Mouse (Mus musculus) G1E (cell line): ENCODE data around the gene Lin7b. TPM values are rescaled to one million over a fixed set of nuclear protein-coding genes. Genes with fewer than 3 reads are reported as not detected.

Source experiments
- ATAC-seq: 2 replicates; pipeline ENCODE4 v1.8.0; 2016; ENCODE audit warnings: mild to moderate bottlenecking; ENCODE audit not compliant: insufficient number of reproducible peaks, poor library complexity, low FRiP score, severe bottlenecking; ENCODE audit errors: extremely low read depth
- DNase-seq: peaks from one replicate; pipeline ENCODE4 v3.0.0; 2012; ENCODE audit warnings: low spot score
- H3K27me3 ChIP-seq: 2 replicates; pipeline ENCODE4 v1.6.1; 2012; ENCODE audit warnings: mild to moderate bottlenecking, low read length, inconsistent platforms; ENCODE audit not compliant: insufficient read depth
- H3K36me3 ChIP-seq: replicated peaks from 2 replicates; pipeline ENCODE3; 2012; ENCODE audit warnings: mild to moderate bottlenecking, inconsistent platforms
- H3K4me1 ChIP-seq: 2 replicates; pipeline ENCODE4 v1.6.1; 2012; ENCODE audit warnings: low read depth, low read length, inconsistent platforms, mixed read lengths; ENCODE audit not compliant: insufficient read depth
- H3K4me3 ChIP-seq: 2 replicates; pipeline ENCODE4 v1.5.1; 2012; ENCODE audit warnings: low read depth, mild to moderate bottlenecking, inconsistent platforms, low read length, moderate library complexity, mixed read lengths
- H3K9me3 ChIP-seq: replicated peaks from 2 replicates; pipeline ENCODE4 v1.6.1; 2012; ENCODE audit warnings: inconsistent platforms
- CTCF ChIP-seq: IDR thresholded peaks from 2 replicates; pipeline ENCODE4 v1.5.1; 2012; ENCODE audit warnings: low read depth, low read length, inconsistent platforms, mixed read lengths
- GATA1 ChIP-seq: IDR thresholded peaks from 2 replicates; pipeline ENCODE4 v1.6.1; 2012; ENCODE audit warnings: borderline replicate concordance, low read length, inconsistent platforms, mixed read lengths
- GATA2 ChIP-seq: IDR thresholded peaks from 2 replicates; pipeline ENCODE4 v1.6.1; 2012; ENCODE audit warnings: low read depth, low read length, inconsistent platforms, borderline replicate concordance
- POLR2AphosphoS5 ChIP-seq: IDR thresholded peaks from 2 replicates; pipeline ENCODE4 v1.6.1; 2012; ENCODE audit warnings: low read depth, low read length, inconsistent platforms; ENCODE audit not compliant: insufficient replicate concordance
- TAL1 ChIP-seq: conservative IDR thresholded peaks from 2 replicates; pipeline ENCODE4 v1.6.1; 2012; ENCODE audit warnings: low read depth, low read length, inconsistent platforms, mixed read lengths
- polyA plus RNA-seq: library from polyadenylated mRNA; stranded (reverse); fragments of >175 nt; gene quantifications from 2 replicates; pipeline ENCODE4 v1.2.3, GENCODE M21; 2012
- total RNA-seq, 2 experiments: library from RNA; stranded (forward) in 1 of 2; stranded (reverse) in 1 of 2; fragments of 200-1000 nt in 1 of 2; fragments of >200 nt in 1 of 2; fragmentation: Nextera tagmentation in 1 of 2; gene quantifications; 2 replicates each; pipeline ENCODE4 v1.2.3; 2014 to 2017

Gene Lin7b
- total and polyA plus RNA-seq, 3 experiments, result 1.1 to 2.0 TPM; not detected in 1

DNA sequence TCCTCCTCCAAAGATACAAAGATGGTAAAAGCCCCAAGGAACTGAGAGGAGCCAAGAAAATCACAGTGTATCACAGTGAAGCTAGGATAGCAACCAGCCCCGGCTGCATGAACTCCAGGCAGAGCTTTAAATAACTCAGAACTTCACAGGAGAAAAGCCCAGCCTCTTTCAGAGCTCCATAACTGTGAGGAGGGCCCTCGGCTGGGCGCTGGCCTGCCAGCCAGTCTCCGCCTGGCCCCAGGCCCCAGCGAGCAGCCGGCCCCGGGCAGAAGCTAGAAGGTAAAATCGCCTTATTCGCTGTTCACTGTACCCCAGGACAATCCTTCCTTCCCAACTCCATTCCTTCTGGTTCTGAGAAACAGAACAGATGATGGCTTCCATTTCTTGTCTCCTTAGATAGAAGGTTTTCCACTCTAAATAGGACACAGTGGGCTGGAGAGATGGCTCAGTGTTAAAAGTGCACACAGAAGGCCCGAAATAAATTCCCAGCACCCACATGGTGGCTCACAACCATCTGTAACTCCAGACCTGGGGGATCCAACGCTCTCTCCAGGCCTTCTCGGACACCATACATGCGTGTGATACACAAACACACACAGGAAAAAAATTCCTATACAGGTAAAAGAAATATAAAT, 41.4 kb downstream of the Lin7b start:
- Histone ChIP-seq H3K27me3 (peaks cover 53% of the 10 kb centered on the region), H3K36me3 (no peaks in the 10 kb centered on the region), H3K4me3 (no peak overlapping the region), H3K9me3 (peaks cover 4% of the 10 kb centered on the region; the same call in 1 of the 2 replicates), H3K4me1 (peaks cover 12% of the 10 kb centered on the region)
- ATAC-seq, result no peak
- TF ChIP-seq POLR2AphosphoS5 (no peak), TAL1 (no peak), GATA2 (no peak), CTCF (no peak), GATA1 (no peak)
- DNase-seq, result no peak

DNA sequence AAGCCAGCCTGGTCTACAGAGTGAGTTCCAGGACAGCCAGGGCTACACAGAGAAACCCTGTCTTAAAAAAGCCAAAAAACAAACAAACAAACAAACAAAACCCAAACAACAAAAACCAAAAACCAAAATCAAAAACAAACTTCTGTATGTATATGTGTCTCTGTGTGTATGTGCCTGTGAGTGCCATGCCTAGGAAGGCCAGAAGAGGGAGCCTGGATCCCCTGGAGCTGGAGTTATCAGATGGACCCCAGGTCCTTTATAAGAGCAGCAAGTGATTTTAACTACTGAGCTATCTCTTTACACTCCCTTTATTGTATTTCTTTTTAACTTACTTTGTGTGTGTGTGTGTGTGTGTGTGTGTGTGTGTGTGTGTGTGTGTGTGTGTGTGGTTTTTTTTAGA, 44.6 kb downstream of the Lin7b start:
- TF ChIP-seq CTCF, result no peak
- no peak for DNase-seq

DNA sequence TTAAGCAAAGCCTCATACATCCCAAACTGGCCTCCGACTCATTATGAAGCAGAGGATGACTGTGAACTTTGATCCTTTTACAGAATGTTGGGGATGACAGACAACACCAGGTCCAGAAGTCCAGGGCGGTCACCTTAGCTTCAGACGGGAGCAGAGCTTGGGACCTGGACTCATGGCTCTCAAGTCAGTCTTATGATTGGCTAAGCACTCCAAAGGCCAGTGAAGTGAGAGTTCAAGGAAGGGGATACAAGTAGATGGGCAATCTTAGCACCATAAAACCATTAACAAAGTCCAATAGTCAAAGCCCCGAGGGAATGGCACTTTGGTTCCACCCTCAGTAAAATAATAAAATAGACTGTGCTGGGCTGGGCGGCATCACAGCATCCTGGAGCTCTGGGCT, 47.3 kb downstream of the Lin7b start:
- H3K9me3 ChIP-seq, result peaks cover 2% of the 10 kb centered on the region; the same call in 1 of the 2 replicates
- peaks cover 15% of the 10 kb centered on the region for H3K27me3 ChIP-seq
- H3K36me3 ChIP-seq, result no peaks in the 10 kb centered on the region
- H3K4me1 ChIP-seq, result no peaks in the 10 kb centered on the region
- ATAC-seq, result no peak
- H3K4me3 ChIP-seq, result no peak overlapping the region
- TF ChIP-seq TAL1 (no peak), GATA2 (no peak), CTCF (no peak), POLR2AphosphoS5 (no peak), GATA1 (no peak)
- no peak for DNase-seq

More for the DNA sequence above, 44.6 kb downstream of the Lin7b start:
- no peaks in the 10 kb centered on the region for H3K36me3 ChIP-seq
- peaks cover 2% of the 10 kb centered on the region; the same call in 1 of the 2 replicates for H3K9me3 ChIP-seq
- peaks cover 24% of the 10 kb centered on the region for H3K27me3 ChIP-seq
- no peaks in the 10 kb centered on the region for H3K4me1 ChIP-seq
- ATAC-seq, result no peak
- H3K4me3 ChIP-seq, result no peak overlapping the region

DNA sequence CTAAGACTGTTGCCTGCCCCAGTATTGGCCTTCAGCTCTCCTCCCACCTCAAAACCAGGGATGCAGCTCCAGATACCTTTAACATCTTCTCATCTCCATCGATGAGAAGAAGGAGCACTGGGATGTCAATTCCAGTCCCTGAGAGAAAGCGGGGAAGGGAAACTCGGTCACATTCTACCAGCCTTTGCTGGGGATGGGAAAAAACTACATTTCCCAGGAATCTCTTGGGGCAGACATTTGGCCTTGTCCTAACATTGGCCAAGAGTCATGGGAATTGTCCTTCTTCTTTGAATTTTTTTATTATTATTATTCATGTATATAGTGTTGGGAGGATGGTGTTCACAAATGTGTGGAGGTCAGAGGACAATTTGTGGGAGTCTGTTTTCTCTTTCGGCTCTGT, 48.1 kb downstream of the Lin7b start:
- Histone ChIP-seq H3K4me1 (no peaks in the 10 kb centered on the region), H3K36me3 (no peaks in the 10 kb centered on the region), H3K9me3 (peaks cover 2% of the 10 kb centered on the region; the same call in 1 of the 2 replicates), H3K27me3 (peaks cover 10% of the 10 kb centered on the region), H3K4me3 (no peak overlapping the region)
- TF ChIP-seq TAL1, result no peak
- ATAC-seq (no peak), DNase-seq (no peak)

Other genes starting within 250 kb of the Lin7b start
Only the 20 nearest of the 36 such genes appear.
- not detected in 2 replicates for gene Tead2, start 154.8 kb downstream of the Lin7b start, total RNA-seq (2014; fragmentation: Nextera tagmentation)
- gene Tead2, start 154.8 kb downstream of the Lin7b start, total RNA-seq (2017), result 0.38 TPM in 1 of 2 replicates, not detected in the other
- not detected in 2 replicates for gene Tead2, start 154.8 kb downstream of the Lin7b start, polyA plus RNA-seq
- gene Cd37, start 131.5 kb downstream of the Lin7b start, total RNA-seq (2014; fragmentation: Nextera tagmentation), result 167 and 172 TPM in 2 replicates
- gene Cd37, start 131.5 kb downstream of the Lin7b start, total RNA-seq (2017), result 47.3 and 48.7 TPM in 2 replicates
- 51.2 and 75.3 TPM in 2 replicates for gene Cd37, start 131.5 kb downstream of the Lin7b start, polyA plus RNA-seq
- not detected in 2 replicates for gene Slc6a16, start 129.5 kb downstream of the Lin7b start, total RNA-seq (2014; fragmentation: Nextera tagmentation)
- 0.12 and 0.27 TPM in 2 replicates for gene Slc6a16, start 129.5 kb downstream of the Lin7b start, total RNA-seq (2017)
- not detected in 2 replicates for gene Slc6a16, start 129.5 kb downstream of the Lin7b start, polyA plus RNA-seq
- gene Slc6a21, start 93.1 kb downstream of the Lin7b start, total RNA-seq (2014; fragmentation: Nextera tagmentation), result not detected in 2 replicates
- gene Slc6a21, start 93.1 kb downstream of the Lin7b start, total RNA-seq (2017), result 0.23 and 0.38 TPM in 2 replicates
- gene Slc6a21, start 93.1 kb downstream of the Lin7b start, polyA plus RNA-seq, result not detected in 2 replicates
- not detected in 2 replicates for gene Trpm4, start 36.8 kb downstream of the Lin7b start, total RNA-seq (2014; fragmentation: Nextera tagmentation)
- 0.23 and 0.49 TPM in 2 replicates for gene Trpm4, start 36.8 kb downstream of the Lin7b start, total RNA-seq (2017)
- gene Trpm4, start 36.8 kb downstream of the Lin7b start, polyA plus RNA-seq, result 0.11 and 0.21 TPM in 2 replicates
- gene Hrc, start 35.3 kb downstream of the Lin7b start, total RNA-seq (2014; fragmentation: Nextera tagmentation), result not detected in 2 replicates
- gene Hrc, start 35.3 kb downstream of the Lin7b start, total RNA-seq (2017), result 0.06 and 0.16 TPM in 2 replicates
- not detected in 2 replicates for gene Hrc, start 35.3 kb downstream of the Lin7b start, polyA plus RNA-seq
- 1.4 and 1.5 TPM in 2 replicates for gene Ppfia3, start 3.6 kb downstream of the Lin7b start, total RNA-seq (2014; fragmentation: Nextera tagmentation)
- 0.41 and 0.71 TPM in 2 replicates for gene Ppfia3, start 3.6 kb downstream of the Lin7b start, total RNA-seq (2017)
- 1.2 and 1.4 TPM in 2 replicates for gene Ppfia3, start 3.6 kb downstream of the Lin7b start, polyA plus RNA-seq
- gene Snrnp70, start 25.2 kb upstream of the Lin7b start, total RNA-seq (2014; fragmentation: Nextera tagmentation), result 154 and 174 TPM in 2 replicates
- 319 and 333 TPM in 2 replicates for gene Snrnp70, start 25.2 kb upstream of the Lin7b start, total RNA-seq (2017)
- 754 and 1,054 TPM in 2 replicates for gene Snrnp70, start 25.2 kb upstream of the Lin7b start, polyA plus RNA-seq
- gene Kcna7, start 35.1 kb upstream of the Lin7b start, total RNA-seq (2014; fragmentation: Nextera tagmentation), result not detected in 2 replicates
- 0.05 TPM in 1 of 2 replicates, not detected in the other for gene Kcna7, start 35.1 kb upstream of the Lin7b start, total RNA-seq (2017)
- not detected in 2 replicates for gene Kcna7, start 35.1 kb upstream of the Lin7b start, polyA plus RNA-seq
- not detected in 2 replicates for gene Ntf5, start 43.1 kb upstream of the Lin7b start, total RNA-seq (2014; fragmentation: Nextera tagmentation)
- gene Ntf5, start 43.1 kb upstream of the Lin7b start, total RNA-seq (2017), result 0.23 and 0.60 TPM in 2 replicates
- gene Ntf5, start 43.1 kb upstream of the Lin7b start, polyA plus RNA-seq, result 0.16 and 0.33 TPM in 2 replicates
- not detected in 2 replicates for gene Lhb, start 50.2 kb upstream of the Lin7b start, total RNA-seq (2014; fragmentation: Nextera tagmentation)
- gene Lhb, start 50.2 kb upstream of the Lin7b start, total RNA-seq (2017), result not detected in 2 replicates
- gene Lhb, start 50.2 kb upstream of the Lin7b start, polyA plus RNA-seq, result not detected in 2 replicates
- 39.4 and 44.8 TPM in 2 replicates for gene Gys1, start 64.3 kb upstream of the Lin7b start, total RNA-seq (2014; fragmentation: Nextera tagmentation)
- gene Gys1, start 64.3 kb upstream of the Lin7b start, total RNA-seq (2017), result 18.8 and 22.1 TPM in 2 replicates
- gene Gys1, start 64.3 kb upstream of the Lin7b start, polyA plus RNA-seq, result 34.3 and 36.7 TPM in 2 replicates
- gene Ruvbl2, start 67.5 kb upstream of the Lin7b start, total RNA-seq (2014; fragmentation: Nextera tagmentation), result 255 and 345 TPM in 2 replicates
- gene Ruvbl2, start 67.5 kb upstream of the Lin7b start, total RNA-seq (2017), result 139 and 167 TPM in 2 replicates
- gene Ruvbl2, start 67.5 kb upstream of the Lin7b start, polyA plus RNA-seq, result 639 and 877 TPM in 2 replicates
- gene Ftl1, start 89.3 kb upstream of the Lin7b start, total RNA-seq (2014; fragmentation: Nextera tagmentation), result 2,893 and 3,214 TPM in 2 replicates
- 4,307 and 4,361 TPM in 2 replicates for gene Ftl1, start 89.3 kb upstream of the Lin7b start, total RNA-seq (2017)
- 6,399 and 6,975 TPM in 2 replicates for gene Ftl1, start 89.3 kb upstream of the Lin7b start, polyA plus RNA-seq
- gene Bax, start 96.3 kb upstream of the Lin7b start, total RNA-seq (2014; fragmentation: Nextera tagmentation), result 68.8 and 93.1 TPM in 2 replicates
- gene Bax, start 96.3 kb upstream of the Lin7b start, total RNA-seq (2017), result 87.2 and 97.2 TPM in 2 replicates
- 287 and 342 TPM in 2 replicates for gene Bax, start 96.3 kb upstream of the Lin7b start, polyA plus RNA-seq
- gene Tulp2, start 111.3 kb upstream of the Lin7b start, total RNA-seq (2014; fragmentation: Nextera tagmentation), result 0.98 and 1.1 TPM in 2 replicates
- 0.23 and 0.49 TPM in 2 replicates for gene Tulp2, start 111.3 kb upstream of the Lin7b start, total RNA-seq (2017)
- gene Tulp2, start 111.3 kb upstream of the Lin7b start, polyA plus RNA-seq, result 1.0 and 1.7 TPM in 2 replicates
- not detected in 2 replicates for gene Gm45808, start 116.2 kb upstream of the Lin7b start, total RNA-seq (2014; fragmentation: Nextera tagmentation)
- gene Gm45808, start 116.2 kb upstream of the Lin7b start, total RNA-seq (2017), result not detected in 2 replicates
- not detected in 2 replicates for gene Gm45808, start 116.2 kb upstream of the Lin7b start, polyA plus RNA-seq
- gene Dhdh, start 118.2 kb upstream of the Lin7b start, total RNA-seq (2014; fragmentation: Nextera tagmentation), result 17.7 and 18.0 TPM in 2 replicates
- 4.8 and 6.8 TPM in 2 replicates for gene Dhdh, start 118.2 kb upstream of the Lin7b start, total RNA-seq (2017)
- 1.3 and 1.6 TPM in 2 replicates for gene Dhdh, start 118.2 kb upstream of the Lin7b start, polyA plus RNA-seq
- gene Nucb1, start 139.8 kb upstream of the Lin7b start, total RNA-seq (2014; fragmentation: Nextera tagmentation), result 91.8 and 127 TPM in 2 replicates
- 378 and 409 TPM in 2 replicates for gene Nucb1, start 139.8 kb upstream of the Lin7b start, total RNA-seq (2017)
- 403 and 408 TPM in 2 replicates for gene Nucb1, start 139.8 kb upstream of the Lin7b start, polyA plus RNA-seq
- 57.6 and 75.0 TPM in 2 replicates for gene Ppp1r15a, start 155.7 kb upstream of the Lin7b start, total RNA-seq (2014; fragmentation: Nextera tagmentation)
- gene Ppp1r15a, start 155.7 kb upstream of the Lin7b start, total RNA-seq (2017), result 67.9 and 80.2 TPM in 2 replicates
- 56.8 and 62.3 TPM in 2 replicates for gene Ppp1r15a, start 155.7 kb upstream of the Lin7b start, polyA plus RNA-seq